Mouse (Mus musculus) left cerebral cortex, postnatal 36 days (tissue): ENCODE results near the gene Hivep3. TPM values are rescaled to one million over a fixed set of nuclear protein-coding genes. Genes with fewer than 3 reads are reported as not detected.

ENCODE experiments used
- DNase-seq, 2 experiments: peaks; one replicate each; pipeline ENCODE4 v3.0.0; 2021 to 2022; ENCODE audit warnings: low spot score in 2 of 2, mixed read lengths in 1 of 2
- intact Hi-C: fragments of 180-260 bp; cut with DNase I; formaldehyde crosslinking; loops from one replicate; pipeline ENCODE4 v1.15.1; 2025
- total RNA-seq, 2 experiments: library from RNA; stranded (reverse); gene quantifications; 2 replicates each; pipeline ENCODE4 v1.2.3; 2021

The Hivep3 gene
- total RNA-seq = 10 to 100 TPM; 50.5 to 64.8 TPM

DNA sequence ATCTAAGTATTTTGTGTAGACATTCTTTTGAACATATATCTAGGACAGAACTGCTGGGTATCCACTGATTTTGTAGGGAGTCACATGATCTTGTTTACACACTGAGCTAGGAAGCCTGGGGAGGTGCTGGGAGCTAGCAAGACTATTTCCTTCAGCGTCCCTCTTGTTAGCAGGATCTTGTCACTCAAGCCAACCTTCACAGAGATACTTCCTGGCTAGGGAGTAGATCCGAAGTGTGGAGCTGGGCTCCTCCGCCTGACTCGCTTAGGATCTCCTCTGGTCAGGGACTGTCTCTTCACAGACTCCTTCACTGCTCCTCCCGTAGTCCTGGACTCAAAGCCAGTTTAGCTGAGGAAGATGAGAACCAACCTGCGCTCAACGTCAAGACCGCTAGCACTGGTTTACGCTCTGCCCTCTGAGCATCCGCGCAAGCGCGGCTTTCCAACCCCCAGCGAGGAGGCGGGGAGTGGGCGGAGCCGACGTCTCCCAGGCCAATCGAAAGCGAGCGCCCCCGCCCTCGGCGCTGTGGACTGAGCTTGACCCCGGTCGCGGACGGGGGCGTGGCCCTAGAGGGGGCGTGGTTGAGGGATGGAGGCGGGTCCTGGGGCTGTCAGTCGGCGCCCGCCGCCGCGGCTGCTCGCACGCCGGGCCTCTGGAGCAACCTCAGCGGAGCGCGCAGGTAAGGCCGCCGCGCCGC lies at the start of gene Hivep3:
Gene Hivep3, plus strand, starts transcription at position 601 of the 697 bp plus-strand sequence.
- peak; percentile 99 to 100 for DNase-seq
- intact Hi-C loops = loop anchor here (10.0 kb wide), 1 partner anchor 151 kb away; no protein-coding TSS in a partner anchor

DNA sequence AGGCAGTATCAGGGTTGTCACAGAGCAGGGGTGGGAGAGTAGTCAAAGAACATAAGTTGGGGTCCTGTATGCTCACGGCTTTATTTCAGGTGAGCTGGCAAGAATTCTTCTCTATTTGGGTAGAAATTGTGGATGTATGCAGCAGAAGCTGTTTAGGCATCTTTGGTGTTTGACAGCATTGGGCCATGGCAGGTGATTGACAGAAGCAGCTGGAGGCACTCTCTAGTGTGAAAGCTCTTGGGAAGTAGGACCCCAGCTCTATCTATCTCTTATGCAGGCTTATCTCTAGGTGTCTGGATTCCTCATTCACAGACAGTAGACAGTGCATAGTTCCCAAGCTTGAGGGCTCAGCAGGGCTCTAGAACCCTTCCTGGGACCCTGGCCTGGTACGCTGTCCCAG lies 47.8 kb upstream of the Hivep3 start:
- intact Hi-C loops = no loop called here
- no peak for DNase-seq

DNA sequence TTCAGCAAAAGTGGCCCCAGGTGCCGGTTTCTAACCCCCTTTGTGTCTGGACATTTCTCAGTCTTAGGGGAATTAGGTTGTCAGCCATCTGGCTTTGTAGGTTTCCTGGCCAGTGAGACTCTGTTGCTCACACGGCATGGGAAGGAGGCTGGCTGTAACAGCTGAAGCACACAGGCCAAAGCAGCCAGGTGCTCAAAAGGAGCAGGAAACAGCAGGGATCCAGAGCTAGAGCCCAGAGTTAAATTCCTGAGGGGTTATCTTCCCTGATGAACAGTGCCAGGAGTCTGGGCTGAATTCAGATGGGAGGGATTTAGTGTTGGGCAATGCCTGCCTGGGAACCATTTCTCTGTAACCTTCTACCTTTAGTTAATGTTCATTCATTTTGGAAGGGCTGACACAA lies 35.2 kb upstream of the Hivep3 start:
- DNase-seq = no peak
- intact Hi-C loops = no loop called here

- no peak for DNase-seq
- intact Hi-C loops = no loop called here
These were observed 32.2 kb upstream of the Hivep3 start for GRCm38 (mm10) chr4:119701269-119701954.

GRCm38 (mm10) chr4:119703965-119704364 lies 29.6 kb upstream of the Hivep3 start:
- DNase-seq = no peak
- intact Hi-C loops = no loop called here

DNA sequence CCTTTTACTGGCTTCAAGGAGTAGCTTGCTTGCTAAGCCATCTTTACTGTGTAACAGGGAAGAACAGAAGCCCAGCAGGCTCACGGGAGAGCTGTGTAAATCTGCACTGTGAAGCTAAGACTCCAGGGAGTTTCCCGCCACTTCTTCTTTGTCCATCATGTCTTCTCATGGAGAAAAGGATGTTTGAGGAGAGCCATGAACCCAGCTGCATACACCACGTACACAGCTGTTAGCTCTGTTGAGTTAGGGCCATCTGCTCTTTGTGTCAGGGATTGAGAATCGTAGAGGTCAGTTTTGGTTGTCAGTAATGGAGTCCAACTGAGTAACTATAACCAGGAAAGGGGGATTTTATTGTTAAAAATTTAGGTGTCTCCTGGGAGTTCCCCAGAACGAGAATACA lies 26.3 kb upstream of the Hivep3 start:
- intact Hi-C loops = no loop called here
- no peak for DNase-seq

DNA sequence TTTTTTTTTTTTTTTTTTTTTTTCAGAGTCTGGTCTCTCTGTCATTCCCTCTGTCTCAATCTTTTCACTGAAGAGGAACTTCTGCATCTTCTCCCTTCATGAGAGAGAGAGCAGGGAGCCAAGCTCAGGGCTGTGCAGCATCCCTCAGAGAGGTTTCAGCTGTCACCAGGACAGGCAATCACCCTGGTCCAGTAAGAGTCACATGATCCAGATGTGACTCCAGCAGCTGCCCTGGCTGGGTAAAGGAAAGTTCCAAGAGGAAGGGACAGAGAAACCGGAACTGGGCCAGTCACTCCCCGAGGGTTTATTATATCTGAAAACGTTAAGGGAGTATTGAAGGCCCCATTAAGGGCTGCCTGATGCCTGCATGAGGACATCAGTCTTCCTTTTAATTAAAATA lies 25.8 kb upstream of the Hivep3 start:
- DNase-seq = no peak
- intact Hi-C loops = no loop called here

GRCm38 (mm10) chr4:119710208-119710607 lies 23.4 kb upstream of the Hivep3 start:
- DNase-seq = no peak
- intact Hi-C loops = no loop called here

DNA sequence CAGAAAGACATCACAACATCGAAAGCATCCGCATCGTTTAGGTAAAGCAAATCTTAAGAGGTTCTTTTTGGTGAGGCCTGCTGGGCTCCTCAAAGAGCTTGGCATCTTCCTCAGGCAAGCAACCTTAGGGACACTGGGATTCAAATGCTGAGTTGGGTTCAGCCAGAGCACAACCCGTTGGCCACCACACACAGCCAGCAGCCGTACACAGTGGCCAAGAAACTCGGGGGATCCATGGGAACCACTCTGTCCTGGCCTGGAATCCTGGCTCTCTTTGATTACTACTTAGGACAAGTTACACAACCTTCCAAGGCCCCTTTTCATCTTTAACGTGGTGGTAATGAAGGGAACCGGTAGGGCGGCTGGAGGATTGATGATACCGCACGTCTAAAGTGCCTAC lies 16.1 kb upstream of the Hivep3 start:
- DNase-seq = peak in 1 of 2 experiments; percentile 34
- intact Hi-C loops = no loop called here

DNA sequence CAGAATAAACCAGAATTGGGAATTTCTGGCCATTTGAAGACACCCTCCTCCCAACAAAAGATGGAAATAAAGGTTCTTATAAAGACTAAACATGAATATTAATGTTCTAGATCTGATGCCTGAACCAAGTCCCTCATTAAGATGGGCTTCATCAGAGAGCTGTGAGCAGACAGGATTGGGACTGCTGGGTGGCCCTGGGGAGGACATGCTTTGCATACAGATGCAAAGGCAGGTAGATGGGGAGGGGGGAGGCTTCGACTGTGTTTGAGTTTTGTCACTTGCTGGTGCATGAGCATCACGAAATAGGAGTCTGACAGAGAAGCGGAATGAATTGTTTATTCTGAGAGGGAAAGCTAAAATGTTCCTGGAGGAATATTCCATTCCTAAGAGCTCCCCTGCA lies 12.1 kb upstream of the Hivep3 start:
- intact Hi-C loops = no loop called here
- no peak for DNase-seq

DNA sequence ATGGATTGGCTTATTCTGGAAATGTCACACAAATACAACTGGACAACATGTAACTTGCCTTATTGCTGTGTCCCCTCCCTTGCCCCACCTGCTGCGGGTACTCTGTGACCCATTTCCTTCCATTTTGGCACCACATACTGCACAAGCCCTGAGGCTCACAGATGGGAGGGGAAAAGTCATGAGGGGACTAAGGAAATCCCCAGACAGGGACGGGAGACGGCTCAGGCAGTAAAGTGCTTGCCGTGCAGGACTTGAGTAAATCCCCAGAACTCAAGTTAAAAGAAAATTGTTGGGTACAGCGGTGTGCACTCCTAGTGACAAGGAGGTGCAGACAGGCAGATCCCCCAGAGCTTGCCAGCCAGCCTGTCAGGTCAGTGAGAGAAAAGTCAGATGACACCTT lies 7.5 kb upstream of the Hivep3 start:
- intact Hi-C loops = no loop called here
- DNase-seq = no peak

DNA sequence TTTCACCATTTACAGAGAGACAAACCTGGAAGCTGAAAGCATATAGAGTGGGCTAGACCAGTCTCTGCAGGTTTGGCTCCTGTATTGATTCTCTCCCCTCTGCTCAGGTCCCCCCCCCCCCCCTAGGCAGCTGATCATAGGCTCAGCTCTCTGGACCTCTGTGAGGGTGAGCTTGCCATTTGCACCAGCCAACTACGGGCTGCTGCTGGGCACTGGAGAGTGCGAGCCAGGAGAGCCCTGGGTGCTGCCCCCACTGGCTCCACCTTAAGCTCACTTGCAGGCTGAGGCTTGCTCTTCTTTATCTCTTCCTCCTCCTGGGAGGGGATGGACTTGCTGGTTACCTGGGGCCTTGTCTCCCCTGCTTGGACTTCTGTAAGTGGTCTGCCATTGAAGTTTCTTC lies 5.7 kb upstream of the Hivep3 start:
- intact Hi-C loops = no loop called here
- DNase-seq = no peak

- intact Hi-C loops = loop anchor here (10.0 kb wide), 1 partner anchor 151 kb away; no protein-coding TSS in a partner anchor
- no peak for DNase-seq
These were observed 358 bp downstream of the Hivep3 start for GRCm38 (mm10) chr4:119733942-119734341.

DNA sequence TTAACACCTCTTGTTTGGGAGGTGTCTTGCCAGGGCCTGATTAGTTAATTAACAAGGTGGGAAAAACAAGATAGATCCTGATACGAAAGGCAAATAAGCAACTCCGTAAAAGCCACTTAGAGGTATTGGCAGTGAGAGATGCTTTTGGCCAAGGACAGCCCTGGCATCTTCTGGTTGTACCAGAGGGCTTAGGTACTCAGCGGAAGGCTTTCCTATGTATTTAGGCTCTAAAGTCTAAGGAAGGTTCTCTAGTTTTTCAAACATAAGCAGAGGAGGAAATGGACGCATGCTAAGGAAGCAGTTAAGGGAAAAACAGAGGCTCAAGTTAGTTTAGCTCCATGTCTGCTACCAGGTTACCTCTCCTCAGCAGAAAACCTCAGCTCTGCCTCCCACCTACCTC lies 768 bp downstream of the Hivep3 start:
- no peak for DNase-seq
- intact Hi-C loops = loop anchor here (10.0 kb wide), 1 partner anchor 150 kb away; no protein-coding TSS in a partner anchor

GRCm38 (mm10) chr4:119738641-119739040 lies 5.1 kb downstream of the Hivep3 start:
- no peak for DNase-seq
- intact Hi-C loops = loop anchor here (5.0 to 10.0 kb wide), 2 partner anchors 69 to 146 kb away; no protein-coding TSS in a partner anchor

GRCm38 (mm10) chr4:119739301-119740062 lies 5.9 kb downstream of the Hivep3 start:
- intact Hi-C loops = loop anchor here (5.0 to 10.0 kb wide), 2 partner anchors 68 to 145 kb away; no protein-coding TSS in a partner anchor
- no peak for DNase-seq

DNA sequence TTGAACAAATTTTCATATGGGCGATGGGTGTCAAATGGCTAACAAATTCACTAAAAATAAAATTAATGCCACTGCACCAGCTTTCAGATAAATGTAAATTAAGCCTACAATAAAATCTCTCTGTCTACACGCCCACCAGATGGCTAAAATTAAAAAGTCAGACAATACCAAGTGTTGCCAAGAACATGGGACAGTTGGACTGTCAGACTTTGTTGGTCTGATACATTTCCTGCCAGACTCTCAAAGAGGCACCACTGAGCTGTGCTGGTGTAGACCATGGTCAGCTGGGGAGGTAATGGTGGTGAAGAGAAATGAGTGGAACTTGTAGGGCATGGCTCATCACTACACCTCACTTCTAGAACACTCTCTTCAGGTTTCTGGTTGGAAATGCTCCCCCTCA lies 14.8 kb downstream of the Hivep3 start:
- no peak for DNase-seq
- intact Hi-C loops = no loop called here

GRCm38 (mm10) chr4:119750157-119750556 lies 16.6 kb downstream of the Hivep3 start:
- DNase-seq = no peak
- intact Hi-C loops = no loop called here

DNA sequence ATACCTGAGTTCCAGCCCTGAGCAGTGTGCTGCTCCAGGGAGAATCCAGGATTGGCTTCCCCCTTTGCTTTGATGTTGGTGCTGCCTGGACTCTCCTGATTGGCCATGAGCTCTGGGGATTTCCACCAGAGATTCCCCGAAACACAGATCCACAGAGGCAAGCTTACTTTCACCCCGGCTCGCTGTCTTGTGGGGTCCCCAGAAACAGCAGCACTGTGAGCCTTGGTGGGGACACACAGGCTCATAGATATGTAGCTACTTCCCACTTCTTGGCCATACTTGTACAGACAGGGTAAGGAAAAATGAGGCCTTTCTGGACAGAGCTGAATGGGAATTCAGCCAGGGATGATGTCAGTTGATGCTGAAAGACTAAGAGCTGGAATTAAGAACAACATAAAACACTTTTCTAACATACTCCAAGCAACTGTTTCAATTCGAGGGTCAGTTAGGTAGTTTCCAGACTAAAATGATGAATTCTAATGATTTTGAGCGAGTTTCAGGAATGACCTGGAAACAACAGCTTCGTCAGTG lies 17.2 kb downstream of the Hivep3 start:
- DNase-seq = no peak
- intact Hi-C loops = no loop called here

DNA sequence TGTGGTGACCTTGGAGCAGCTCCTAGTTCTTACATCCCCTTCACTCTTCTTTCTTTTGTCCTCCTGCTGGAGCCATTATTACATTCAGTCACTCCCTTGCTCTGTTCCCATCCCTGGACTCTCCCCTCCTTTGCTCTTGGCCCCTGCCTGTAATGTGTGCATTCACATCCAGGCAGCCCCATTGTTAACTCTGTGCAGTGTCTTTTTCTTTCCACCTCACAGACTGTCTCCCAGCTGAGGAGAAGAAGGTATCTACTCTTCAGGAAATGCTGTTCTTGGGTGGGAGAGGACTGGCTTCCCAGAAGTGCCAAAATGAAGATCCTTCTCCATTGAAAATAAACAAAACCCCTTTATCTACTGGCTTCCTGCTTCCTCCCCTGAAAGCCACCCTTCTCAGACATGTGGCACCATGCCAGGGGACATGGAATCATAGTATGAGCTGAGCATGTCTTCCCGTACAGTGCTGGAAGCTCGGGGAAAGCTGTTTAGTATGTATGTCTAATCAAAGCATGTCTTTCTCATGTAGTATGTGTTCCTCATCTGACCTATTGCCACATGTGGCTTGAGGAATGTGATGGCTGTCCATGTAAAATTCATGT lies 17.9 kb downstream of the Hivep3 start:
- no peak for DNase-seq
- intact Hi-C loops = no loop called here
